ENCODE assay signal across 19 mouse cellular contexts in the genomic region with DNA sequence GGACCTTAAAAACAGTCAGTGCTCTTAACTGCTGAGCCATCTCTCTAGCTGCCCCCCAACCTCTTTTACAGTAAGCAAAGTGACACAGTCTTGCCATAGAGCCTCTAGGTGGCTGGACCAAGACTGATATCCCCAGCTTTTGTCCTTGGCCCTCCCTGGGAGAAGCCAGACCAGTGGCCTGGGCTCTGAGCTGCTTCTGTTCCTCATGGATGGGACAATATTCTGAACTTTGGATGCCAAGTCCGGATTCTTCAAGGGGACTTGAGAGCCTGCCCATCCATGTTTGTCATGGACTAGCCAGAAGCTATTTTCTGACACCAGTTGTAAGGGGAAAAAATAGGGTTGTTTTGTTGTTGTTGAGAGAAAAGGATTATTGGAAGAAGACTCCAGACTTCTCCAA. TPM values are rescaled to one million over a fixed set of nuclear protein-coding genes. Genes with fewer than 3 reads are reported as not detected.
"Had no signal": no experiment of that assay in that cellular context is flagged by ENCODE, and none has a peak within 500 bp of the region (broad histone marks: within the 10 kb centered on the region; RNA-seq: fewer than 3 reads in every experiment).

No protein-coding gene starts in this region.

- H3K4me3 ChIP-seq: midbrain, embryonic 10.5 days; midbrain, embryonic 13.5 days; midbrain, embryonic 15.5 days; myocyte; neural tube, embryonic 13.5 days; neural tube, embryonic 15.5 days had no signal

- H3K4me2 ChIP-seq: lung, embryonic 14.5 days; midbrain, embryonic 13.5 days; midbrain, embryonic 15.5 days; neural tube, embryonic 13.5 days; neural tube, embryonic 15.5 days had no signal

- H3K27me3 ChIP-seq: midbrain, embryonic 13.5 days; midbrain, embryonic 15.5 days; neural tube, embryonic 13.5 days; neural tube, embryonic 15.5 days had no signal

- DNase-seq: lung, adult 18-20 months; lung, embryonic 14.5 days; lung, postnatal 10 days; lung, postnatal 4 days; retina, postnatal 1 day; right cerebral cortex, adult 18-20 months; right cerebral cortex, postnatal 25 days; right cerebral cortex, postnatal 4 days; spleen, adult 18-20 months; thymus, adult 18-20 months; thymus, postnatal 14 days; thymus, postnatal 36 days had no signal

- H3K36me3 ChIP-seq: midbrain, embryonic 13.5 days; midbrain, embryonic 15.5 days; neural tube, embryonic 13.5 days; neural tube, embryonic 15.5 days had no signal

- H3K9ac ChIP-seq: lung, embryonic 14.5 days; midbrain, embryonic 13.5 days; midbrain, embryonic 15.5 days; neural tube, embryonic 13.5 days; neural tube, embryonic 15.5 days had no signal

- H3K27ac ChIP-seq: midbrain, embryonic 10.5 days; midbrain, embryonic 13.5 days; midbrain, embryonic 15.5 days; neural tube, embryonic 13.5 days; neural tube, embryonic 15.5 days had no signal

- ATAC-seq: midbrain, embryonic 13.5 days; midbrain, embryonic 15.5 days had no signal

- H3K9me3 ChIP-seq: midbrain, embryonic 10.5 days; midbrain, embryonic 13.5 days; midbrain, embryonic 15.5 days; neural tube, embryonic 13.5 days; neural tube, embryonic 15.5 days had no signal

RNA-seq across cellular contexts. Expression of gene Gprc5c, which starts 18.8 kb away (rescaled TPM):
- total RNA-seq: megakaryocyte-erythroid progenitor cell, adult 5-6 weeks had no signal
